Mouse (Mus musculus) embryonic fibroblast, embryonic 13.5 days (primary cell): ENCODE measurements at regions not wholly inside any gene's neighbourhood (a gene's known extent, or its start where the extent isn't known, plus 50 kb on each side); places are given as distances from the start of the nearest gene placed in this dataset.

Experiments
- CTCF ChIP-seq: IDR thresholded peaks from 2 replicates; pipeline ENCODE4 v1.5.1; 2011; ENCODE audit warnings: mild to moderate bottlenecking, control low read depth, low read length, moderate library complexity, borderline replicate concordance; ENCODE audit not compliant: insufficient read depth
- POLR2A ChIP-seq: IDR thresholded peaks from 2 replicates; pipeline ENCODE4 v1.6.1; 2011; ENCODE audit warnings: low read depth, mild to moderate bottlenecking, control low read depth, low read length, moderate library complexity

GRCm38 (mm10) chr4:124277456-124278181, 333.0 kb downstream of the 3100002H09Rik start:
- TF ChIP-seq POLR2A (no peak), CTCF (no peak)
